Mouse (Mus musculus) brain, embryonic 14.5 days (tissue): ENCODE data around the gene Rhd.
"Not testable (repeated sequence)": the region's sequence is repeated elsewhere in the genome, so short reads cannot be mapped to it uniquely, and the experiment has no call there.

ENCODE experiments used
- CTCF ChIP-seq: fragments of 200-500 bp; IDR thresholded peaks from 2 replicates; pipeline ENCODE4 v1.5.1; 2012; ENCODE audit warnings: inconsistent platforms, mild to moderate bottlenecking, moderate library complexity, borderline replicate concordance; ENCODE audit not compliant: insufficient read depth, insufficient read length; ENCODE audit errors: extremely low read depth
- POLR2A ChIP-seq: fragments of 200-500 bp; IDR thresholded peaks from 2 replicates; pipeline ENCODE4 v1.6.1; 2012; ENCODE audit warnings: mild to moderate bottlenecking, inconsistent platforms, borderline replicate concordance; ENCODE audit not compliant: poor library complexity, insufficient read depth, insufficient read length, severe bottlenecking; ENCODE audit errors: extremely low read depth

DNA sequence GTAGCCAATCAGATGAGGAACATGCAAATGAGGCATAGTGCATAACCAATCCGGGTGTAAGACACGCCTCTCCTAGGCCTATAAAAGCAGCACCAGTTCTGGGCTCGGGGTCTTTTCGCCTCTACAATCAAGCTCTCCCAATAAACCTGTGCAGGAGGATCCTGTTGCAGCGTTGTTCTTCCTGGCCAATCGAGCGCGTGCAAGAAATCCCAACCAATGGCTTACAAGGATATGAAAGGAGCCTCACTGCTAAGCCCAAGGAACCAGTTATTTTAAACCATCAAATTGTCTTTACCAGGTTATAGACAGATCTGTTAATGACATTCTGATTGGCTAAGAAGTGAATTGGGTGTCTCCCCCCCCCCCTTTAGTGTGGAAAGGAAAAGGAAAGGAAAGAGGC, 47.1 kb downstream of the Rhd start:
- not testable (repeated sequence) for TF ChIP-seq POLR2A, CTCF
